Mouse (Mus musculus) E14TG2a.4 (cell line): Measurements from ENCODE around the gene Cx3cl1.

Experiments
- H3K27me3 ChIP-seq: 2 replicates; pipeline ENCODE4 v1.6.1; 2014; ENCODE audit warnings: low read length, control low read depth; ENCODE audit not compliant: insufficient read depth
- H3K36me3 ChIP-seq: 2 replicates; pipeline ENCODE4 v1.6.1; 2014; ENCODE audit warnings: low read length, control low read depth; ENCODE audit not compliant: insufficient read depth
- H3K4me1 ChIP-seq: replicated peaks from 2 replicates; pipeline ENCODE4 v1.6.1; 2014; ENCODE audit warnings: low read depth, low read length, control low read depth
- H3K4me3 ChIP-seq: replicated peaks from 2 replicates; pipeline ENCODE4 v1.5.1; 2014; ENCODE audit warnings: mild to moderate bottlenecking, low read length
- H3K9me3 ChIP-seq: 2 replicates; pipeline ENCODE4 v1.6.1; 2014; ENCODE audit warnings: low read length, control low read depth
- CTCF ChIP-seq: conservative IDR thresholded peaks from 2 replicates; pipeline ENCODE4 v1.5.1; 2014; ENCODE audit warnings: low read length
- NANOG ChIP-seq: IDR thresholded peaks from 2 replicates; pipeline ENCODE4 v1.6.1; 2014; ENCODE audit warnings: borderline replicate concordance, low read length, mixed read lengths
- POU5F1 ChIP-seq: IDR thresholded peaks from 2 replicates; pipeline ENCODE4 v1.6.1; 2014; ENCODE audit warnings: low read length, borderline replicate concordance

Cx3cl1 gene

GRCm38 (mm10) chr8:94778895-94779533, 7.2 kb downstream of the Cx3cl1 start:
- TF ChIP-seq NANOG = no peak
- no peak for TF ChIP-seq CTCF
- no peak for TF ChIP-seq POU5F1
- Histone ChIP-seq H3K36me3 (no peaks in the 10 kb centered on the region), H3K27me3 (peaks cover 46% of the 10 kb centered on the region), H3K4me1 (peaks cover 30% of the 10 kb centered on the region), H3K9me3 (no peaks in the 10 kb centered on the region), H3K4me3 (no peak overlapping the region)

- Histone ChIP-seq H3K4me3 (peak overlapping the region; percentile 56; the same call in 1 of the 2 replicates), H3K27me3 (peaks cover 46% of the 10 kb centered on the region), H3K4me1 (peaks cover 37% of the 10 kb centered on the region), H3K36me3 (no peaks in the 10 kb centered on the region), H3K9me3 (no peaks in the 10 kb centered on the region)
- TF ChIP-seq NANOG = no peak
- no peak for TF ChIP-seq CTCF
- TF ChIP-seq POU5F1 = no peak
Measured at GRCm38 (mm10) chr8:94779534-94780294, 7.9 kb downstream of the Cx3cl1 start.

- Histone ChIP-seq H3K36me3 (no peaks in the 10 kb centered on the region), H3K4me3 (peak overlapping the region; percentile 56), H3K9me3 (no peaks in the 10 kb centered on the region), H3K27me3 (peaks cover 37% of the 10 kb centered on the region), H3K4me1 (peaks cover 47% of the 10 kb centered on the region)
- TF ChIP-seq POU5F1 = no peak
- no peak for TF ChIP-seq CTCF
- TF ChIP-seq NANOG = no peak
Measured at GRCm38 (mm10) chr8:94780491-94781154, 8.8 kb downstream of the Cx3cl1 start.

- TF ChIP-seq CTCF = no peak
- TF ChIP-seq POU5F1 = no peak
- TF ChIP-seq NANOG = no peak
Measured at GRCm38 (mm10) chr8:94781155-94781837, 9.5 kb downstream of the Cx3cl1 start.

GRCm38 (mm10) chr8:94781838-94782235, 10.0 kb downstream of the Cx3cl1 start:
- H3K36me3 ChIP-seq = no peaks in the 10 kb centered on the region
- H3K27me3 ChIP-seq = peaks cover 28% of the 10 kb centered on the region
- H3K4me3 ChIP-seq = peak overlapping the region; percentile 56
- H3K9me3 ChIP-seq = no peaks in the 10 kb centered on the region
- peaks cover 56% of the 10 kb centered on the region for H3K4me1 ChIP-seq
- TF ChIP-seq NANOG = no peak

More at GRCm38 (mm10) chr8:94781155-94781837, 9.5 kb downstream of the Cx3cl1 start:
- Histone ChIP-seq H3K4me1 (peaks cover 51% of the 10 kb centered on the region), H3K27me3 (peaks cover 31% of the 10 kb centered on the region), H3K9me3 (no peaks in the 10 kb centered on the region), H3K36me3 (no peaks in the 10 kb centered on the region), H3K4me3 (peak overlapping the region; percentile 56)

- peaks cover 18% of the 10 kb centered on the region for H3K27me3 ChIP-seq
- peaks cover 72% of the 10 kb centered on the region for H3K4me1 ChIP-seq
- no peaks in the 10 kb centered on the region for H3K36me3 ChIP-seq
- H3K4me3 ChIP-seq = no peak overlapping the region
- H3K9me3 ChIP-seq = no peaks in the 10 kb centered on the region
- TF ChIP-seq CTCF (no peak), NANOG (no peak), POU5F1 (no peak)
Measured at GRCm38 (mm10) chr8:94783890-94784289, 12.1 kb downstream of the Cx3cl1 start.

- peaks cover 73% of the 10 kb centered on the region for H3K4me1 ChIP-seq
- H3K9me3 ChIP-seq = no peaks in the 10 kb centered on the region
- H3K27me3 ChIP-seq = peaks cover 4% of the 10 kb centered on the region; the same call in 1 of the 2 replicates
- no peak for TF ChIP-seq NANOG
- TF ChIP-seq CTCF = peak; percentile 53
- TF ChIP-seq POU5F1 = no peak
- H3K36me3 ChIP-seq = no peaks in the 10 kb centered on the region
- H3K4me3 ChIP-seq = no peak overlapping the region
Measured at GRCm38 (mm10) chr8:94785247-94785985, 13.6 kb downstream of the Cx3cl1 start.
